Mouse (Mus musculus): ENCODE data around the gene Prpf8.

DNA sequence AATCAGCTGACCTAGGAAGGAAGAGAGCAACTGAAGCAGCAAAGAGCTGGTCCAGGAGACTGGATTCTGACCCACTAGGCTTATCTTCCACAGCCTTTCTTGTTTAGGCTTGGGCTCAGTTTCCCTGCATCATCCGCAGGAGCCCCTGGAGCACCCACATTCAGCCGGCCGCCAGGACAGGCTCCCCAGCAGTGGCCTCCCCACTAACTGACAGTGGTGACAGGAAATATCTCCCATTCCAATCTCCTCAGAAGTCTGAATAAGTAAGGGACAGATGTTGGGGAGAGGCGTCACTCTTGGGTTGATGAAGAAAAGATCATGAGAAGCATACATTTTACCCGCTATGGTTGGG lies 26.9 kb upstream of the Prpf8 start:
- TF ChIP-seq CTCF (IDR thresholded peaks at IDR 0.05; ENCODE audit: insufficient read depth, low read depth, low read length): no peak
- TF ChIP-seq POLR2A (IDR thresholded peaks at IDR 0.05; ENCODE audit: insufficient read depth, low read depth, low read length): no peak

All from olfactory bulb, adult 2 months (tissue).